Mouse (Mus musculus) brain, embryonic 14.5 days (tissue): ENCODE measurements around the gene Limch1.

Experiments
- CTCF ChIP-seq: fragments of 200-500 bp; IDR thresholded peaks from 2 replicates; pipeline ENCODE4 v1.5.1; 2012; ENCODE audit warnings: inconsistent platforms, mild to moderate bottlenecking, moderate library complexity, borderline replicate concordance; ENCODE audit not compliant: insufficient read depth, insufficient read length; ENCODE audit errors: extremely low read depth
- POLR2A ChIP-seq: fragments of 200-500 bp; IDR thresholded peaks from 2 replicates; pipeline ENCODE4 v1.6.1; 2012; ENCODE audit warnings: mild to moderate bottlenecking, inconsistent platforms, borderline replicate concordance; ENCODE audit not compliant: poor library complexity, insufficient read depth, insufficient read length, severe bottlenecking; ENCODE audit errors: extremely low read depth

GRCm38 (mm10) chr5:67048003-67048402 is 302.4 kb downstream of the Limch1 start:
- TF ChIP-seq CTCF (peak; percentile 92), POLR2A (no peak)
